Mouse (Mus musculus) bone marrow macrophage, adult 2 months (primary cell): ENCODE measurements at regions not wholly inside any gene's neighbourhood (a gene's known extent, or its start where the extent isn't known, plus 50 kb on each side); places are given as distances from the start of the nearest gene placed in this dataset.

Experiments
- CTCF ChIP-seq: IDR thresholded peaks from 2 replicates; pipeline ENCODE4 v1.5.1; 2012; ENCODE audit warnings: low read depth, mild to moderate bottlenecking, low read length, moderate library complexity
- POLR2A ChIP-seq: IDR thresholded peaks from 2 replicates; pipeline ENCODE4 v1.6.1; 2012; ENCODE audit warnings: mild to moderate bottlenecking, low read depth, low read length, borderline replicate concordance

DNA sequence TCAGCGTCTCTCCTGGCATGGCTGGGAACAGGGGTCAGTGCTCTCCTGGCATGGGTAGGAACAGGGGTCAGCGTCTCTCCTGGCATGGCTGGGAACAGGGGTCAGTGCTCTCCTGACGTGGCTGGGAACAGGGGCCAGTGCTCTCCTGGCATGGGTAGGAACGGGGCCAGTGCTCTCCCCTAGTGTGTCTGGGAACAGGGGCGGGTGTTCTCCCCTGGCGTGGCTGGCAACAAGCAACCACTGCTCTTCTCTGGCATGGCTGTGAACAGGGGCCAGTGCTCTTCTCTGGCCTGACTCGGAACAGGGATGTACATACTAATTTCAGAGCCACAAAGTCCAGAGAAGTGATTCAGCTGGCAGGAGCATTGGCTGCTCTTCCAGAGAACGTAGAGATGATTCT lies 447.4 kb upstream of the Adgrl2 start:
- TF ChIP-seq CTCF: no peak
- no peak for TF ChIP-seq POLR2A
